Mouse (Mus musculus): ENCODE data around the gene Ctdsp2. TPM values are rescaled to one million over a fixed set of nuclear protein-coding genes. Genes with fewer than 3 reads are reported as not detected.

Ctdsp2 gene
- polyA plus RNA-seq (2012): 2.2 and 3.4 TPM in 2 replicates

- Histone ChIP-seq H3K36me3 (ENCODE audit: control insufficient read depth) (peaks cover 14% of the 10 kb centered on the region), H3K4me3 (replicated peaks) (peak within 1 kb of the TSS; percentile 93), H3K4me1 (ENCODE audit: control insufficient read depth) (peaks cover 50% of the 10 kb centered on the region), H3K27me3 (ENCODE audit: control insufficient read depth) (peaks cover 36% of the 10 kb centered on the region), H3K9me3 (ENCODE audit: control insufficient read depth, low read length) (no peaks in the 10 kb centered on the region)
- TF ChIP-seq GATA1 (IDR thresholded peaks at IDR 0.05; ENCODE audit: low read length): no peak
- TF ChIP-seq TAL1 (IDR thresholded peaks at IDR 0.05; ENCODE audit: low read length): no peak
Measured at GRCm38 (mm10) chr10:126978277-126978994, at the start of gene Ctdsp2. Ctdsp2 (plus strand) TSS chr10:126978717.

DNA sequence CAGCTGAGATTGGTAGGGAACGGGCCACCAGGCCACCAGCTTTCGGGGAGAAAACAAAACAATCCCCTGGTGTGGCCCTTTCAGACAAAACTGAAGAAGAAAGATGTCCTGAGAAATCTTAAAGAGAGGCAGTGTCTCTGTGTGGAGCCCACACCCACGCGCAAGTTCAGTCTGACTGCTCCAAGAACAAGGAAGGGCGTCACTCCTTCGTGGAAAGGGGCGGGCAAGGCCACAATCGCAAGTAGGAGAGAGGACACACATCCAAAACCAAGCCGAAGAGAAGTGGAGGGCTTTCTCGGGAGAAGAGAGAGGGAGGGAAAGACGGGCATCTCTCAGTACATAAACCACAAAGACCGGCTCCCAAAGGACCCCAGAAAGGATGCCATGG, 49.7 kb upstream of the Ctdsp2 start:
- H3K4me1 ChIP-seq (ENCODE audit: control insufficient read depth): no peaks in the 10 kb centered on the region; the same call in 1 of the 2 replicates
- no peak overlapping the region for H3K4me3 ChIP-seq (replicated peaks)
- TF ChIP-seq GATA1 (IDR thresholded peaks at IDR 0.05; ENCODE audit: low read length) (no peak), TAL1 (IDR thresholded peaks at IDR 0.05; ENCODE audit: low read length) (no peak)
- H3K27me3 ChIP-seq (ENCODE audit: control insufficient read depth): peaks cover 47% of the 10 kb centered on the region
- H3K36me3 ChIP-seq (ENCODE audit: control insufficient read depth): no peaks in the 10 kb centered on the region
- H3K9me3 ChIP-seq (ENCODE audit: control insufficient read depth, low read length): no peaks in the 10 kb centered on the region

GRCm38 (mm10) chr10:126929543-126929942, 49.0 kb upstream of the Ctdsp2 start:
- no peaks in the 10 kb centered on the region for H3K36me3 ChIP-seq (ENCODE audit: control insufficient read depth)
- H3K9me3 ChIP-seq (ENCODE audit: control insufficient read depth, low read length): no peaks in the 10 kb centered on the region
- no peaks in the 10 kb centered on the region; the same call in 1 of the 2 replicates for H3K4me1 ChIP-seq (ENCODE audit: control insufficient read depth)
- no peak for TF ChIP-seq GATA1 (IDR thresholded peaks at IDR 0.05; ENCODE audit: low read length)
- TF ChIP-seq TAL1 (IDR thresholded peaks at IDR 0.05; ENCODE audit: low read length): no peak
- H3K4me3 ChIP-seq (replicated peaks): no peak overlapping the region
- H3K27me3 ChIP-seq (ENCODE audit: control insufficient read depth): peaks cover 47% of the 10 kb centered on the region

DNA sequence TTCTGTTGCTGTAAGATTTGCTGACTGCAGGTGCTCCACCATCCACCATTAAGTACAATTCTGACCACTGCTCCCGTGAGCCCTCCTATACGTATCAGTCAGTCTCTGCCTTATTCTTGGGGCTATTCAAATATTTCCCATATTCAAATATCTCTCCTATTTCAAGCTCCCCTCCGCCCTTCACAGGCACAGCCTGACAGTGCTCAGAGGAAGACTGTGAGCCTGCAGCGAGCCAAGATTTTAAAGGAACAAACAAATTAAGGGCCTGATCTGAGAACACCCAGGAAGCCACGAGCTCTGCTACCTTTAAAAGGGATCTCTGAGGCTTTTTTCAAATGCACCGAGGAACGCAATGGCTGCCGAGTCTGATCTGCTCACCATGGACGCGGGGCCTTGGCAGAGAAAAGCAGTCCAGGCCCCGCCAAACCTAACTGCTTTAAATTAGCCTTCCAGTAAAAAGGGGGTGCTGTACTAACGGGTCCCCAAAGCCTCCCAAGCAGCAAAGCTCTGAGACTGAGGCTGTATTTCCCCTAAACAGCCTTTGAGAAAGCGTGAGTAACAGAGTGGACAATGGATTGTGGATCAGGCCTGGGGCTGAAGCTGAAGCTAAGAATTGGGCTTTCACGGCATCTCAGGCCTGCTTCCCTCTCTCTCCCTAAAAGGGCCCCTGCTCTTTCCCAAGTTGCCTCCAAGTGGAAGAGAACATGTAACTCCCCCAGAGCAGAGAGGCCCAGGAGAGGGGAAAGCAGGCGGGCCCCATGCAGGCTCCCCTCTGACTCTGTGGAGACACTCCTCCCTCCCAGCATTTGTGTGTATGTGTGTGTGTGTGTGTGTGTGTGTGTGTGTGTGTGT, 48.0 kb upstream of the Ctdsp2 start:
- no peak overlapping the region for H3K4me3 ChIP-seq (replicated peaks)
- H3K27me3 ChIP-seq (ENCODE audit: control insufficient read depth): peaks cover 45% of the 10 kb centered on the region
- TF ChIP-seq GATA1 (IDR thresholded peaks at IDR 0.05; ENCODE audit: low read length): no peak
- TF ChIP-seq TAL1 (IDR thresholded peaks at IDR 0.05; ENCODE audit: low read length): no peak
- H3K36me3 ChIP-seq (ENCODE audit: control insufficient read depth): no peaks in the 10 kb centered on the region
- H3K4me1 ChIP-seq (ENCODE audit: control insufficient read depth): no peaks in the 10 kb centered on the region; the same call in 1 of the 2 replicates
- H3K9me3 ChIP-seq (ENCODE audit: control insufficient read depth, low read length): no peaks in the 10 kb centered on the region

- TF ChIP-seq TAL1 (IDR thresholded peaks at IDR 0.05; ENCODE audit: low read length) (no peak), GATA1 (IDR thresholded peaks at IDR 0.05; ENCODE audit: low read length) (no peak)
- peaks cover 37% of the 10 kb centered on the region for H3K27me3 ChIP-seq (ENCODE audit: control insufficient read depth)
- H3K9me3 ChIP-seq (ENCODE audit: control insufficient read depth, low read length): no peaks in the 10 kb centered on the region
- H3K4me3 ChIP-seq (replicated peaks): no peak overlapping the region
- no peaks in the 10 kb centered on the region for H3K36me3 ChIP-seq (ENCODE audit: control insufficient read depth)
- no peaks in the 10 kb centered on the region; the same call in 1 of the 2 replicates for H3K4me1 ChIP-seq (ENCODE audit: control insufficient read depth)
Measured at GRCm38 (mm10) chr10:126931123-126931759, 47.3 kb upstream of the Ctdsp2 start.

- Histone ChIP-seq H3K9me3 (ENCODE audit: control insufficient read depth, low read length) (no peaks in the 10 kb centered on the region), H3K4me3 (replicated peaks) (no peak overlapping the region), H3K27me3 (ENCODE audit: control insufficient read depth) (peaks cover 34% of the 10 kb centered on the region), H3K4me1 (ENCODE audit: control insufficient read depth) (no peaks in the 10 kb centered on the region; the same call in 1 of the 2 replicates), H3K36me3 (ENCODE audit: control insufficient read depth) (no peaks in the 10 kb centered on the region)
- TF ChIP-seq GATA1 (IDR thresholded peaks at IDR 0.05; ENCODE audit: low read length): no peak
- no peak for TF ChIP-seq TAL1 (IDR thresholded peaks at IDR 0.05; ENCODE audit: low read length)
Measured at GRCm38 (mm10) chr10:126931760-126932139, 46.8 kb upstream of the Ctdsp2 start.

- Histone ChIP-seq H3K27me3 (ENCODE audit: control insufficient read depth) (peaks cover 6% of the 10 kb centered on the region), H3K36me3 (ENCODE audit: control insufficient read depth) (no peaks in the 10 kb centered on the region), H3K9me3 (ENCODE audit: control insufficient read depth, low read length) (peaks cover 9% of the 10 kb centered on the region), H3K4me1 (ENCODE audit: control insufficient read depth) (no peaks in the 10 kb centered on the region), H3K4me3 (replicated peaks) (no peak overlapping the region)
- TF ChIP-seq GATA1 (IDR thresholded peaks at IDR 0.05; ENCODE audit: low read length): no peak
- no peak for TF ChIP-seq TAL1 (IDR thresholded peaks at IDR 0.05; ENCODE audit: low read length)
Measured at GRCm38 (mm10) chr10:126934561-126934960, 44.0 kb upstream of the Ctdsp2 start.

DNA sequence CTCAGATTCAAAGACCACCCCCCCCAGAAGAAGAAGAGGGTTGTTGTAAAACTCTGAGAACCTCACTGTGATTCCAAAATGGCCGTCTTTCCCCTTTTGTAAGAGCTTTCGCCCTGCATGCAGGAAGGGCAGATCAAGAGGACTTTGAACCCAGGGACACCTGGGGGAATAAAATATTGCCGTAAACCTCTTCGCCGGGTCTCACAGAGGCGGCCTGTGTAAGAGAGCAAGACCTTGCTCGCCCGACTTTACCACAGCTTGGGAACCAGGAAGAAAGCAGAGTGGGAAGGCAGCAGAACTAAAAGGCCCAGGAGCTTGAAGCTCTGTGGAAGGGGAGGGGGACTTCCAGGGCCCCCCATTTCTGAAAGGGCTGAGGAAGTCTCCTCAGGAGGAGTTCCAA, 43.4 kb upstream of the Ctdsp2 start:
- TF ChIP-seq TAL1 (IDR thresholded peaks at IDR 0.05; ENCODE audit: low read length) (no peak), GATA1 (IDR thresholded peaks at IDR 0.05; ENCODE audit: low read length) (no peak)

More for the DNA sequence above, 43.4 kb upstream of the Ctdsp2 start:
- Histone ChIP-seq H3K9me3 (ENCODE audit: control insufficient read depth, low read length) (peaks cover 9% of the 10 kb centered on the region), H3K4me3 (replicated peaks) (no peak overlapping the region), H3K36me3 (ENCODE audit: control insufficient read depth) (no peaks in the 10 kb centered on the region), H3K4me1 (ENCODE audit: control insufficient read depth) (no peaks in the 10 kb centered on the region), H3K27me3 (ENCODE audit: control insufficient read depth) (peaks cover 2% of the 10 kb centered on the region; the same call in 1 of the 2 replicates)

Measured in erythroblast, embryonic 14.5 days (primary cell).